Mouse (Mus musculus): ENCODE data around the gene Lyzl4. TPM values are rescaled to one million over a fixed set of nuclear protein-coding genes. Genes with fewer than 3 reads are reported as not detected.
"Not testable (repeated sequence)": the region's sequence is repeated elsewhere in the genome, so short reads cannot be mapped to it uniquely, and the experiment has no call there.

Lyzl4 gene
- polyA plus RNA-seq, 1 experiment from 2014 or later = not detected

GRCm38 (mm10) chr9:121593768-121594167, 48.1 kb downstream of the Lyzl4 start:
- ATAC-seq (ENCODE audit: low FRiP score); H3K9ac ChIP-seq; H3K27me3 ChIP-seq; H3K4me2 ChIP-seq (replicated peaks); H3K9me3 ChIP-seq (replicated peaks); H3K4me1 ChIP-seq; H3K4me3 ChIP-seq; H3K36me3 ChIP-seq; H3K27ac ChIP-seq: not testable (repeated sequence)
- WGBS = 70% methylated on average over 3 of the region's 3 CpGs

GRCm38 (mm10) chr9:121592948-121593550, 48.8 kb downstream of the Lyzl4 start:
- H3K27me3 ChIP-seq = no peaks in the 10 kb centered on the region
- H3K4me3 ChIP-seq = no peak overlapping the region
- H3K9me3 ChIP-seq (replicated peaks) = 0 out of 2 replicates have a peak, but pooled peaks cover 4% of the 10 kb centered on the region
- no peaks in the 10 kb centered on the region for H3K36me3 ChIP-seq
- H3K9ac ChIP-seq = no peak overlapping the region
- ATAC-seq (ENCODE audit: low FRiP score) = no peak
- WGBS = 75% methylated on average over 13 of the region's 13 CpGs
- H3K4me2 ChIP-seq (replicated peaks) = no peak overlapping the region
- 0 out of 2 replicates have a peak, but pooled peaks cover 2% of the 10 kb centered on the region for H3K4me1 ChIP-seq
- H3K27ac ChIP-seq = no peak overlapping the region

DNA sequence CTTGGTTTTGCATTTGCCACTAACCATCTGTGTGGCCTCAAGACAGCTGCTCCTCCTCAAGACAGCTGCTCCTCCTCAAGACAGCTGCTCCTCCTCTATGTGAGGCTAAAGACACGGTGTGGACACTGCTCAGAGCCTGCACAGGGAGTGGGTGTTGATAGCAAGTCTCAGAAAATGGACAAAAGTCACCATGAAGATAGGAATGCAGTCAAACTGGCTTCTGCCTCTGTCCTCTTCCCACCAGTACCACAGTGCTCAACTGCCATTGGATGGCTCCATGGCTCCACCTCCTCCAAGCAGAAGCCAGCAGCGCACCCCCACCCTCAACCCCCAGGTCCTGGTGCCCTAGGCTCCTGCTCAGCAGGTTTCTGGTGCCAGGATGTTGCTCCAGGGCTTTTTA, 52.4 kb downstream of the Lyzl4 start:
- Histone ChIP-seq H3K9ac (no peak overlapping the region), H3K27me3 (no peaks in the 10 kb centered on the region), H3K4me3 (no peak overlapping the region), H3K27ac (no peak overlapping the region), H3K4me1 (0 out of 2 replicates have a peak, but pooled peaks cover 2% of the 10 kb centered on the region), H3K4me2 (replicated peaks) (no peak overlapping the region), H3K36me3 (no peaks in the 10 kb centered on the region), H3K9me3 (replicated peaks) (0 out of 2 replicates have a peak, but pooled peaks cover 4% of the 10 kb centered on the region)
- WGBS = 54% methylated on average over 2 of the region's 2 CpGs
- ATAC-seq (ENCODE audit: low FRiP score) = no peak

- no peaks in the 10 kb centered on the region for H3K36me3 ChIP-seq
- no peak for ATAC-seq (ENCODE audit: low FRiP score)
- no peak overlapping the region for H3K27ac ChIP-seq
- no peaks in the 10 kb centered on the region for H3K4me1 ChIP-seq
- no peaks in the 10 kb centered on the region for H3K27me3 ChIP-seq
- H3K9ac ChIP-seq = no peak overlapping the region
- no peak overlapping the region for H3K4me2 ChIP-seq (replicated peaks)
- WGBS = 70% methylated on average over 5 of the region's 5 CpGs
- 0 out of 2 replicates have a peak, but pooled peaks cover 5% of the 10 kb centered on the region for H3K9me3 ChIP-seq (replicated peaks)
- H3K4me3 ChIP-seq = no peak overlapping the region
Observed at GRCm38 (mm10) chr9:121574380-121574779, 67.5 kb downstream of the Lyzl4 start.

GRCm38 (mm10) chr9:121568451-121568850, 73.4 kb downstream of the Lyzl4 start:
- Histone ChIP-seq H3K36me3 (no peaks in the 10 kb centered on the region), H3K27ac (no peak overlapping the region), H3K4me1 (no peaks in the 10 kb centered on the region), H3K27me3 (no peaks in the 10 kb centered on the region), H3K9ac (no peak overlapping the region), H3K9me3 (replicated peaks) (0 out of 2 replicates have a peak, but pooled peaks cover 5% of the 10 kb centered on the region), H3K4me3 (no peak overlapping the region), H3K4me2 (replicated peaks) (no peak overlapping the region)
- WGBS = 30% methylated on average over 1 of the region's 1 CpGs
- ATAC-seq (ENCODE audit: low FRiP score) = no peak

DNA sequence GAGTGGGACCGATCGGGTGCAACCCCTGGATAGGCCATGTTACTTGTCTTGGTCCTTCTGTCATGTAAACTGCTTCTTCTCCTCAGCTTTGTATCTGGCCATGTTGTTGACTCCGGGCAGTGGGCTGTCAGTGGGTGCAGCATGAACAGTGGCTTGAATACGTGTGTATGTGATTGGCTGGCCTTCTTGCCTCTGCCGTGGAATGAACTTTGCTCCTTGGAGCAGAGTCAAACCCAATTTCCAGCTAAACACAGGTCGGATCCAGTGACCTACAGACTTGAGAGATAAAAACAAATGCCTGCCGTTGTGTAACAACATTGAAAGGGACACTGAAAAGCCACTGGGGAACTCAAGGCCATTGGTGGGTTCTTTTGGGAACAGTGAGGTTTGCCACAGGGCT, 75.5 kb downstream of the Lyzl4 start:
- Histone ChIP-seq H3K4me1 (no peaks in the 10 kb centered on the region), H3K4me2 (replicated peaks) (no peak overlapping the region), H3K9me3 (replicated peaks) (0 out of 2 replicates have a peak, but pooled peaks cover 5% of the 10 kb centered on the region), H3K27ac (no peak overlapping the region), H3K27me3 (no peaks in the 10 kb centered on the region), H3K9ac (no peak overlapping the region), H3K36me3 (no peaks in the 10 kb centered on the region), H3K4me3 (no peak overlapping the region)
- no peak for ATAC-seq (ENCODE audit: low FRiP score)
- WGBS = 83% methylated on average over 7 of the region's 7 CpGs

GRCm38 (mm10) chr9:121563276-121563675, 78.6 kb downstream of the Lyzl4 start:
- no peaks in the 10 kb centered on the region for H3K9me3 ChIP-seq (replicated peaks)
- no peak for ATAC-seq (ENCODE audit: low FRiP score)

GRCm38 (mm10) chr9:121560515-121560914, 81.4 kb downstream of the Lyzl4 start:
- Histone ChIP-seq H3K4me1 (peaks cover 6% of the 10 kb centered on the region), H3K27me3 (no peaks in the 10 kb centered on the region), H3K27ac (no peak overlapping the region), H3K9ac (no peak overlapping the region), H3K4me2 (replicated peaks) (no peak overlapping the region), H3K36me3 (no peaks in the 10 kb centered on the region), H3K9me3 (replicated peaks) (no peaks in the 10 kb centered on the region), H3K4me3 (no peak overlapping the region)
- WGBS = 81% methylated on average over 7 of the region's 7 CpGs
- no peak for ATAC-seq (ENCODE audit: low FRiP score)

More at GRCm38 (mm10) chr9:121563276-121563675, 78.6 kb downstream of the Lyzl4 start:
- H3K27me3 ChIP-seq = no peaks in the 10 kb centered on the region
- H3K4me1 ChIP-seq = no peaks in the 10 kb centered on the region
- WGBS = 91% methylated on average over 7 of the region's 7 CpGs
- H3K4me2 ChIP-seq (replicated peaks) = no peak overlapping the region
- H3K9ac ChIP-seq = no peak overlapping the region
- H3K27ac ChIP-seq = no peak overlapping the region
- H3K4me3 ChIP-seq = no peak overlapping the region
- no peaks in the 10 kb centered on the region for H3K36me3 ChIP-seq

DNA sequence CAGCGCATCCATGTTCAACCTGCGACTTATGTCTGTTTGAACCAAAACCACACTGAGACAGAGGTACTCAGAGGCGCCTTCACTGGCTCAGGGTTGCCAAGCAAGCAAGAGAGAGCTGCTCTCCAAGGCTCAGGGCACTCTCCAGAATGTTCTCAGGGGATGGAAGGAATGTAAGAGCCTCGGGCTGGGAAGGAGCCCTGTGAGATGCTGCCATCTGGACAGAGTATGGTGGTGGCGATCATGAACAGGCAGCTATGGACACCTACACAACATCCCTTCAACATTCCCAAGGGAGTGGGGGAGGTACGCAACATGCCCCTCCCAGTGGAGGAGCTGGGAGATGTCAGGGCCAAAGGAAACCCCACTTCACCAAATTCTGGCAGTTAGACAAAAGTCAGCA, 83.7 kb downstream of the Lyzl4 start:
- H3K27ac ChIP-seq = no peak overlapping the region
- no peak overlapping the region for H3K4me3 ChIP-seq
- no peak for ATAC-seq (ENCODE audit: low FRiP score)
- H3K9ac ChIP-seq = no peak overlapping the region
- H3K4me2 ChIP-seq (replicated peaks) = no peak overlapping the region
- WGBS = 85% methylated on average over 6 of the region's 6 CpGs
- no peaks in the 10 kb centered on the region for H3K9me3 ChIP-seq (replicated peaks)
- H3K27me3 ChIP-seq = no peaks in the 10 kb centered on the region
- peaks cover 11% of the 10 kb centered on the region for H3K4me1 ChIP-seq
- H3K36me3 ChIP-seq = no peaks in the 10 kb centered on the region

GRCm38 (mm10) chr9:121556913-121557312, 85.0 kb downstream of the Lyzl4 start:
- H3K4me1 ChIP-seq = peaks cover 11% of the 10 kb centered on the region
- H3K27ac ChIP-seq = no peak overlapping the region
- no peaks in the 10 kb centered on the region for H3K27me3 ChIP-seq
- WGBS = 70% methylated on average over 5 of the region's 5 CpGs
- ATAC-seq (ENCODE audit: low FRiP score) = no peak
- no peaks in the 10 kb centered on the region for H3K36me3 ChIP-seq
- no peak overlapping the region for H3K4me2 ChIP-seq (replicated peaks)
- H3K9me3 ChIP-seq (replicated peaks) = no peaks in the 10 kb centered on the region
- no peak overlapping the region for H3K9ac ChIP-seq
- no peak overlapping the region for H3K4me3 ChIP-seq

DNA sequence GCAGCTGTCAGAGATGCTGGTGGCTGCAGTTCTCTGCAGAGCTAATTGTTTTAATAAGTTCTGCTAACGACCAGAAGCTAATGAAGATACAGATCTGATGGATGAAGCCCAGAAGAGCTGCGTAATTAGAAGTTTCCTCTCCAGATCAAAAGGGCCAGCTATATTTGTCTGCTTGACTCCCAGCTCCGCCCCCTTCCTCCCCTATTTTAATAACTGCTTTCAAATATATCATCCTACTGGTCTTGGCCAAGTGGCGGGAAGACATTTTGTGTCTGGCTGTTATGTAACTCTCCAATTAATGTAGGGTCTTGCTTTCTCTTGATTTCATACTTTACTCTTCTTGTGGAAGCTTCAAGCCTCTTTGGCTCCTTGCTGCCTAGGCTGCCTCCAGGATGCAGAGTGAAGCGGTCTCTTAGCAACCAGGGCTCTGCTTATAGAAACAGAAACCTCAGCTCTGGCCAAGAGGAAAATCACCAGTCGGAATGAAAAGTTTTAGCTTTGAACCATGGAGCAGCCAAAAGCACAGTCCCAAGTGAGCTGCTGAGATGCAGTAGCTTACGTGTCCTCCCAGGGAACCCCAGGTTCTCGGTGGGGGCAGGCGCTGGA, 86.4 kb downstream of the Lyzl4 start:
- Histone ChIP-seq H3K9me3 (replicated peaks) (no peaks in the 10 kb centered on the region), H3K4me3 (no peak overlapping the region), H3K27ac (no peak overlapping the region), H3K4me2 (replicated peaks) (no peak overlapping the region), H3K27me3 (no peaks in the 10 kb centered on the region), H3K9ac (no peak overlapping the region), H3K36me3 (no peaks in the 10 kb centered on the region), H3K4me1 (peaks cover 11% of the 10 kb centered on the region)
- no peak for ATAC-seq (ENCODE audit: low FRiP score)
- 61% methylated on average over 9 of the region's 9 CpGs for WGBS

GRCm38 (mm10) chr9:121553643-121554042, 88.3 kb downstream of the Lyzl4 start:
- Histone ChIP-seq H3K4me3 (no peak overlapping the region), H3K4me2 (replicated peaks) (no peak overlapping the region), H3K9me3 (replicated peaks) (no peaks in the 10 kb centered on the region), H3K9ac (no peak overlapping the region), H3K4me1 (peaks cover 11% of the 10 kb centered on the region), H3K27ac (no peak overlapping the region), H3K36me3 (no peaks in the 10 kb centered on the region), H3K27me3 (no peaks in the 10 kb centered on the region)
- 72% methylated on average over 4 of the region's 4 CpGs for WGBS
- ATAC-seq (ENCODE audit: low FRiP score) = no peak

- Histone ChIP-seq H3K4me1 (peaks cover 3% of the 10 kb centered on the region), H3K4me3 (no peak overlapping the region), H3K36me3 (no peaks in the 10 kb centered on the region), H3K9ac (no peak overlapping the region), H3K27me3 (no peaks in the 10 kb centered on the region), H3K27ac (no peak overlapping the region), H3K9me3 (replicated peaks) (no peaks in the 10 kb centered on the region), H3K4me2 (replicated peaks) (no peak overlapping the region)
- WGBS = 68% methylated on average over 5 of the region's 5 CpGs
- ATAC-seq (ENCODE audit: low FRiP score) = no peak
Observed at GRCm38 (mm10) chr9:121550327-121550771, 91.5 kb downstream of the Lyzl4 start.
